Mouse (Mus musculus): Measurements from ENCODE around the gene Capn15. TPM values are rescaled to one million over a fixed set of nuclear protein-coding genes. Genes with fewer than 3 reads are reported as not detected.

Capn15 gene
- total and polyA plus RNA-seq, 3 experiments = 5.6 to 16.2 TPM; not detected in 1

GRCm38 (mm10) chr17:25968176-25968575, 17.4 kb downstream of the Capn15 start:
- Histone ChIP-seq H3K36me3 (ENCODE audit: control insufficient read depth in 1 of 2, insufficient read depth in 2 of 2, low read length in 2 of 2) (no peaks in the 10 kb centered on the region; a peak in 1 of 4 replicates), H3K9ac (ENCODE audit: control insufficient read depth, low read depth, low read length, poor library complexity, severe bottlenecking) (no peak overlapping the region), H3K27ac (ENCODE audit: control insufficient read depth, low read depth, low read length) (no peak overlapping the region)

GRCm38 (mm10) chr17:25967652-25968051, 17.9 kb downstream of the Capn15 start:
- H3K9ac ChIP-seq (ENCODE audit: control insufficient read depth, low read depth, low read length, poor library complexity, severe bottlenecking) = no peak overlapping the region
- no peaks in the 10 kb centered on the region for H3K27me3 ChIP-seq (ENCODE audit: control insufficient read depth in 1 of 2, insufficient read depth in 2 of 2, low read length in 2 of 2)
- no peak overlapping the region for H3K27ac ChIP-seq (ENCODE audit: control insufficient read depth, low read depth, low read length)
- no peak for DNase-seq (ENCODE audit: low read depth, low spot score)
- H3K9me3 ChIP-seq (replicated peaks; ENCODE audit: insufficient read depth, low read length) = no peaks in the 10 kb centered on the region
- no peak overlapping the region for H3K4me3 ChIP-seq (ENCODE audit: control insufficient read depth in 1 of 2, insufficient read depth in 1 of 2, low read depth in 2 of 2, low read length in 2 of 2)
- no peaks in the 10 kb centered on the region for H3K79me2 ChIP-seq (ENCODE audit: control insufficient read depth, insufficient read depth, low read length, poor library complexity)
- H3K36me3 ChIP-seq (ENCODE audit: control insufficient read depth in 1 of 2, insufficient read depth in 2 of 2, low read length in 2 of 2) = no peaks in the 10 kb centered on the region; a peak in 1 of 4 replicates
- no peak for TF ChIP-seq USF2 (IDR thresholded peaks at IDR 0.05; ENCODE audit: borderline replicate concordance in 1 of 2, insufficient read depth in 1 of 2, low read depth in 1 of 2, low read length in 2 of 2)
- no peak for TF ChIP-seq MAFK (IDR thresholded peaks at IDR 0.05; ENCODE audit: borderline replicate concordance, low read depth, low read length)
- TF ChIP-seq EP300 (IDR thresholded peaks at IDR 0.05; ENCODE audit: low read depth in 1 of 2, low read length in 2 of 2) = no peak
- no peak for TF ChIP-seq MAZ (IDR thresholded peaks at IDR 0.05; ENCODE audit: low read depth, low read length)
- TF ChIP-seq E2F4 (IDR thresholded peaks at IDR 0.05; ENCODE audit: borderline replicate concordance, low read depth, low read length) = no peak
- no peak for TF ChIP-seq TCF12 (IDR thresholded peaks at IDR 0.05; ENCODE audit: low read depth, low read length)
- TF ChIP-seq CHD2 (IDR thresholded peaks at IDR 0.05; ENCODE audit: low read length) = no peak
- no peak for TF ChIP-seq HCFC1 (IDR thresholded peaks at IDR 0.05; ENCODE audit: low read depth, low read length)
- TF ChIP-seq CTCF (IDR thresholded peaks at IDR 0.05 in 2 of 3, conservative IDR thresholded peaks at IDR 0.05 in 1 of 3; ENCODE audit: control insufficient read depth in 1 of 3, insufficient read depth in 1 of 3, low read depth in 2 of 3, low read length in 3 of 3, poor library complexity in 1 of 3, severe bottlenecking in 1 of 3) = no peak
- TF ChIP-seq NELFE (IDR thresholded peaks at IDR 0.05; ENCODE audit: low read depth, low read length) = no peak
- TF ChIP-seq USF1 (IDR thresholded peaks at IDR 0.05; ENCODE audit: low read depth, low read length) = no peak
- no peak for TF ChIP-seq TAL1 (IDR thresholded peaks at IDR 0.05; ENCODE audit: low read length)
- TF ChIP-seq MAX (IDR thresholded peaks at IDR 0.05; ENCODE audit: low read length) = no peak
- peaks cover 2 to 8% of the 10 kb centered on the region in 2 experiments; a peak in 2 of 4 replicates for H3K4me1 ChIP-seq (ENCODE audit: control insufficient read depth in 1 of 2, insufficient read depth in 2 of 2, low read length in 2 of 2)

More at GRCm38 (mm10) chr17:25968176-25968575, 17.4 kb downstream of the Capn15 start:
- Histone ChIP-seq H3K9me3 (replicated peaks; ENCODE audit: insufficient read depth, low read length) (no peaks in the 10 kb centered on the region), H3K27me3 (ENCODE audit: control insufficient read depth in 1 of 2, insufficient read depth in 2 of 2, low read length in 2 of 2) (no peaks in the 10 kb centered on the region), H3K4me1 (ENCODE audit: control insufficient read depth in 1 of 2, insufficient read depth in 2 of 2, low read length in 2 of 2) (peaks cover 2 to 6% of the 10 kb centered on the region in 2 experiments; a peak in 1 of 4 replicates), H3K79me2 (ENCODE audit: control insufficient read depth, insufficient read depth, low read length, poor library complexity) (no peaks in the 10 kb centered on the region), H3K4me3 (ENCODE audit: control insufficient read depth in 1 of 2, insufficient read depth in 1 of 2, low read depth in 2 of 2, low read length in 2 of 2) (no peak overlapping the region)
- TF ChIP-seq USF1 (IDR thresholded peaks at IDR 0.05; ENCODE audit: low read depth, low read length) (no peak), RAD21 (IDR thresholded peaks at IDR 0.05; ENCODE audit: low read depth, low read length) (no peak), KAT2A (conservative IDR thresholded peaks at IDR 0.05; ENCODE audit: low read depth, low read length) (no peak), TAL1 (IDR thresholded peaks at IDR 0.05; ENCODE audit: low read length) (no peak), MYC (IDR thresholded peaks at IDR 0.05; ENCODE audit: low read depth, low read length) (no peak), POLR2AphosphoS2 (IDR thresholded peaks at IDR 0.05; ENCODE audit: low read length) (no peak), GABPA (IDR thresholded peaks at IDR 0.05; ENCODE audit: low read depth, low read length) (no peak), USF2 (IDR thresholded peaks at IDR 0.05; ENCODE audit: borderline replicate concordance in 1 of 2, insufficient read depth in 1 of 2, low read depth in 1 of 2, low read length in 2 of 2) (no peak), HCFC1 (IDR thresholded peaks at IDR 0.05; ENCODE audit: low read depth, low read length) (no peak), POLR2AphosphoS5 (IDR thresholded peaks at IDR 0.05; ENCODE audit: borderline replicate concordance, low read depth, low read length) (no peak), SIN3A (IDR thresholded peaks at IDR 0.05; ENCODE audit: low read length) (no peak), ZC3H11A (IDR thresholded peaks at IDR 0.05; ENCODE audit: low read depth, low read length) (no peak), NRF1 (IDR thresholded peaks at IDR 0.05; ENCODE audit: insufficient read depth, low read depth, low read length, poor library complexity, severe bottlenecking) (no peak), ETS1 (IDR thresholded peaks at IDR 0.05; ENCODE audit: low read depth, low read length) (no peak), SMC3 (IDR thresholded peaks at IDR 0.05; ENCODE audit: low read depth, low read length) (no peak), ZNF384 (IDR thresholded peaks at IDR 0.05; ENCODE audit: low read depth, low read length) (no peak), CHD1 (IDR thresholded peaks at IDR 0.05; ENCODE audit: low read depth, low read length) (no peak), JUND (IDR thresholded peaks at IDR 0.05; ENCODE audit: low read depth, low read length) (no peak), NELFE (IDR thresholded peaks at IDR 0.05; ENCODE audit: low read depth, low read length) (no peak), MXI1 (IDR thresholded peaks at IDR 0.05; ENCODE audit: low read depth, low read length) (no peak)
- no peak for DNase-seq (ENCODE audit: low read depth, low spot score)

Data from MEL (cell line).